Mouse (Mus musculus) layer of hippocampus, adult 6 months (tissue): Measurements from ENCODE around the gene Adamts12. TPM values are rescaled to one million over a fixed set of nuclear protein-coding genes. Genes with fewer than 3 reads are reported as not detected.

Source experiments
- long read RNA-seq, 2 experiments: library from polyadenylated mRNA; unstranded; transcript quantifications; one replicate each; pipeline ENCODE4 v2.0.0; 2019 to 2020
- polyA plus RNA-seq: library from polyadenylated mRNA; unstranded; fragments of <200 nt; fragmentation: Nextera tagmentation; gene quantifications from 2 replicates; pipeline ENCODE4 v1.2.3, GENCODE M21; 2021

Adamts12 gene
- polyA plus RNA-seq, result 0.06 and 0.09 TPM in 2 replicates
- long read RNA-seq, experiment 1, result 0 reads
- long read RNA-seq, experiment 2, result 0 reads

GRCm38 (mm10) chr15:11064558-11065411, at the start of gene Adamts12:
Adamts12 (plus strand) TSS chr15:11064790.

DNA sequence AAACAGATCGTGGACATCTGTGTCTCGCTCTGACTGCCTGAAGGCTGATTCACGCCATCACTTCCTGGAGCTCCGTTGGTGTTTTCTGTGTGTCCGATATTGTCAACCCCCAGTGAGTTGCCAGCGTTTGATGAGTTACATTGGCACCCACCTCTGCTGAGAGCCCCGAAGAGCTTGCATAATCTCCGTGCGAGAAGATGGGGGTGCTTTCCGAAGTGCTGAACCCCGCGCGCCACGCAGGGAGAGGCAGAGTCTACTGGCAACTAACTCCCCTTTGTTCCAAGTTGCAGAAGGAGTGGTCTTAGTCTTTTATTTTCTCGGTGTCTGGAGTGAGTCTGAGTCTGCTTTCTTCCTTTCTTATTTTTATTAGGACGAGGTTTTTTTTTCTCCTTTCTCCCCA, 26.9 kb upstream of the Adamts12 start, which contains the start of gene Rxfp3:
TSS of gene Rxfp3 (minus strand) at position 281 of the 400 bp plus-strand sequence.

Other genes with a start within 250 kb of the Adamts12 start
- gene C1qtnf3, start 112.5 kb upstream of the Adamts12 start, polyA plus RNA-seq, result 0.05 and 0.18 TPM in 2 replicates
- gene Amacr, start 83.0 kb upstream of the Adamts12 start, polyA plus RNA-seq, result 13.9 and 14.4 TPM in 2 replicates
- 0.04 and 0.06 TPM in 2 replicates for gene Slc45a2, start 64.1 kb upstream of the Adamts12 start, polyA plus RNA-seq
- gene Rxfp3, start 26.8 kb upstream of the Adamts12 start, polyA plus RNA-seq, result 1.4 and 1.5 TPM in 2 replicates